ENCODE assay signal across 24 mouse cellular contexts in the genomic region with DNA sequence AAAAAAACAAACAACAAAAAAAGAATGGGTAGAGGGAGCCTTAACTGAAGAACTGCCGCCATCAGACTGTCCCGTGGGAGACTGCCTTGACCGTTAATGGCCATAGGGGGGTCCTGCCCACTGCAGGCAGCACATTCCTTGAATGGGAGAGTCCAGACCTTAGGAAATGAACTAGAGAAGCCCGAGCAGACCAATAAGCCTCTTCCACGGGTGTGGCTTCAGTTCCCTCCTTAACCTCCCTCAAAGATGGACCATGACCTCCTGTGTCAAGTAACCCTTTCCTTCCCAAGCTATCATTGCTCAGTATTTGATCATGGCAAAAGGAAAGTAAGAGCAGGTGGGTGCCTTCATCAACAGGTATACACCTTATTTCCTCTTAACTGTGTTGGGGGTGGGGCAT. TPM values are rescaled to one million over a fixed set of nuclear protein-coding genes. Genes with fewer than 3 reads are reported as not detected.
DNase-seq lines count a peak whose midpoint lies in the region; ATAC-seq and TF ChIP-seq lines count a peak whose summit lies in the region.
"Had no signal": no experiment of that assay in that cellular context is flagged by ENCODE, and none has a peak within 500 bp of the region (broad histone marks: within the 10 kb centered on the region; RNA-seq: fewer than 3 reads in every experiment).

No protein-coding gene starts in this region.

- no peak for TF ChIP-seq CTCF in intestine, postnatal 0 days (IDR thresholded peaks at IDR 0.05; ENCODE audit: low read depth)

- H3K36me3 ChIP-seq in intestine, embryonic 15.5 days = peaks cover 6% of the 10 kb centered on the region
- H3K36me3 ChIP-seq in intestine, postnatal 0 days (ENCODE audit: control insufficient read depth, insufficient read depth) = no peaks in the 10 kb centered on the region
- H3K36me3 ChIP-seq: G1E had no signal

- no peak overlapping the region for H3K27ac ChIP-seq in intestine, embryonic 15.5 days
- no peak overlapping the region for H3K27ac ChIP-seq in intestine, postnatal 0 days (ENCODE audit: low read depth, low read length)
- H3K27ac ChIP-seq: embryonic facial prominence, embryonic 10.5 days; embryonic facial prominence, embryonic 12.5 days; forebrain, embryonic 10.5 days; forebrain, embryonic 12.5 days had no signal

- H3K4me1 ChIP-seq in intestine, embryonic 15.5 days (replicated peaks) = 0 out of 2 replicates have a peak, but pooled peaks cover 5% of the 10 kb centered on the region
- H3K4me1 ChIP-seq in intestine, postnatal 0 days (replicated peaks; ENCODE audit: control insufficient read depth, insufficient read depth, low read length) = 0 out of 2 replicates have a peak, but pooled peaks cover 4% of the 10 kb centered on the region

- H3K9me3 ChIP-seq in intestine, embryonic 15.5 days = no peaks in the 10 kb centered on the region; the same call in 1 of the 2 replicates
- no peaks in the 10 kb centered on the region for H3K9me3 ChIP-seq in intestine, postnatal 0 days (ENCODE audit: control insufficient read depth)
- H3K9me3 ChIP-seq: G1E had no signal

- H3K27me3 ChIP-seq in intestine, embryonic 15.5 days (replicated peaks) = no peaks in the 10 kb centered on the region
- no peaks in the 10 kb centered on the region for H3K27me3 ChIP-seq in intestine, postnatal 0 days (replicated peaks; ENCODE audit: control insufficient read depth, insufficient read depth, low read length)
- H3K27me3 ChIP-seq: embryonic facial prominence, embryonic 12.5 days; forebrain, embryonic 12.5 days; Patski had no signal

- DNase-seq in yolk sac, embryonic 10.5 days (ENCODE audit: low spot score) = peak; percentile 65
- DNase-seq in cerebellum, adult 9-11 months = no peak
- no peak for DNase-seq in adrenal gland, adult 18-20 months (ENCODE audit: low spot score in 2 of 2)
- DNase-seq: adrenal gland, adult 2 months; adrenal gland, postnatal 10 days; adrenal gland, postnatal 25 days; B cell, adult 2 months; cerebellum, adult 11 months; cerebellum, adult 18-20 months; cerebellum, adult 8-10 months; cerebellum, postnatal 10 days; cerebellum, postnatal 25 days had no signal

- no peak overlapping the region for H3K4me2 ChIP-seq in intestine, embryonic 15.5 days (replicated peaks)
- H3K4me2 ChIP-seq in intestine, postnatal 0 days (replicated peaks; ENCODE audit: low read depth) = no peak overlapping the region; the same call in 1 of the 2 replicates
- H3K4me2 ChIP-seq: embryonic facial prominence, embryonic 12.5 days; forebrain, embryonic 12.5 days had no signal

- no peak overlapping the region for H3K9ac ChIP-seq in intestine, embryonic 15.5 days
- no peak overlapping the region for H3K9ac ChIP-seq in intestine, postnatal 0 days (ENCODE audit: low read depth, low read length)
- H3K9ac ChIP-seq: embryonic facial prominence, embryonic 12.5 days; forebrain, embryonic 12.5 days had no signal

- 41% methylated on average over 5 of the region's 5 CpGs for WGBS in intestine, embryonic 15.5 days
- WGBS in intestine, postnatal 0 days = 31% methylated on average over 5 of the region's 5 CpGs

- ATAC-seq in intestine, embryonic 15.5 days = peak; percentile 19; the same call in 1 of the 2 replicates
- ATAC-seq in intestine, postnatal 0 days = peak; percentile 37; the same call in 1 of the 2 replicates
- ATAC-seq: activated CD4-positive, CD25-positive, alpha-beta regulatory T cell, adult 4 months; CD4-positive, CD25-positive, alpha-beta regulatory T cell, adult 4 months; forebrain, embryonic 14.5 days; forebrain, embryonic 16.5 days; Patski had no signal

- no peak overlapping the region for H3K4me3 ChIP-seq in intestine, embryonic 15.5 days (replicated peaks)
- no peak overlapping the region for H3K4me3 ChIP-seq in intestine, postnatal 0 days (ENCODE audit: low read depth, low read length)
- H3K4me3 ChIP-seq: embryonic facial prominence, embryonic 10.5 days; embryonic facial prominence, embryonic 12.5 days; forebrain, embryonic 10.5 days; forebrain, embryonic 12.5 days had no signal

RNA-seq across cellular contexts. Expression of a gene that starts 13.2 kb away (rescaled TPM):
- polyA plus RNA-seq in intestine, embryonic 15.5 days (2015; fragmentation: Nextera tagmentation; extraction: Ambion mirVana) = 32.6 and 36.4 TPM in 2 replicates
- 65.0 and 66.5 TPM in 2 replicates for polyA plus RNA-seq in intestine, postnatal 0 days (2015; fragmentation: Nextera tagmentation; extraction: Ambion mirVana)
- total RNA-seq in adrenal gland, adult 18-20 months (2021) = 1 to 10 TPM; 5.1 to 5.4 TPM

RNA-seq across cellular contexts. Expression of a gene that starts 24.5 kb away (rescaled TPM):
- 12.3 and 13.1 TPM in 2 replicates for polyA plus RNA-seq in intestine, embryonic 15.5 days (2015; fragmentation: Nextera tagmentation; extraction: Ambion mirVana)
- polyA plus RNA-seq in intestine, postnatal 0 days (2015; fragmentation: Nextera tagmentation; extraction: Ambion mirVana) = 11.8 and 12.2 TPM in 2 replicates
- 10 to 100 TPM; 28.4 to 29.6 TPM for total RNA-seq in adrenal gland, adult 18-20 months (2021)
